Mouse (Mus musculus): ENCODE measurements around the gene Arl6ip5. TPM values are rescaled to one million over a fixed set of nuclear protein-coding genes. Genes with fewer than 3 reads are reported as not detected.
A peak's percentile ranks its signal among the peaks of the same experiment; 100 is the strongest.

Gene Arl6ip5
- total RNA-seq, 4 experiments from 2014 or later = 185 to 195 (median 192) TPM

GRCm38 (mm10) chr6:97273058-97273710 is 62.7 kb downstream of the Arl6ip5 start:
- no peak for DNase-seq (ENCODE audit: low spot score in 2 of 2)

- DNase-seq (ENCODE audit: low spot score in 2 of 2) = no peak
Measured at GRCm38 (mm10) chr6:97273777-97274176, 63.3 kb downstream of the Arl6ip5 start.

GRCm38 (mm10) chr6:97275760-97276159 is 65.3 kb downstream of the Arl6ip5 start:
- no peak for DNase-seq (ENCODE audit: low spot score in 2 of 2)

GRCm38 (mm10) chr6:97276366-97276765 is 65.9 kb downstream of the Arl6ip5 start:
- no peak for DNase-seq (ENCODE audit: low spot score in 2 of 2)

- DNase-seq (ENCODE audit: low spot score in 2 of 2) = no peak
Measured at GRCm38 (mm10) chr6:97276890-97277497, 66.5 kb downstream of the Arl6ip5 start.

GRCm38 (mm10) chr6:97278014-97278787 is 67.7 kb downstream of the Arl6ip5 start:
- DNase-seq (ENCODE audit: low spot score in 2 of 2) = peak; percentile 36 to 74

- no peak for DNase-seq (ENCODE audit: low spot score in 2 of 2)
Measured at GRCm38 (mm10) chr6:97278878-97279277, 68.4 kb downstream of the Arl6ip5 start.

Other genes starting within 250 kb of the Arl6ip5 start
- under 1 TPM; 0.35 to 0.67 (median 0.45) TPM for gene Fam19a4, start 150.3 kb upstream of the Arl6ip5 start, total RNA-seq (2022)
- gene Eogt, start 61.5 kb upstream of the Arl6ip5 start, total RNA-seq (2022) = 10 to 100 TPM; 25.6 to 36.0 (median 27.4) TPM
- 10 to 100 TPM; 48.4 to 52.3 (median 50.0) TPM for gene Tmf1, start 31.6 kb upstream of the Arl6ip5 start, total RNA-seq (2022)
- 10 to 100 TPM; 69.9 to 73.9 (median 72.3) TPM for gene Uba3, start 5.0 kb upstream of the Arl6ip5 start, total RNA-seq (2022)
- gene Lmod3, start 42.1 kb downstream of the Arl6ip5 start, total RNA-seq (2022) = under 1 TPM in 2 of 4 experiments, not detected in 2; 0.27 to 0.33 TPM

All from left cerebral cortex, adult 8-10 months (tissue).